Comparison of ENCODE assay signal across 8 mouse cellular contexts in the genomic region with DNA sequence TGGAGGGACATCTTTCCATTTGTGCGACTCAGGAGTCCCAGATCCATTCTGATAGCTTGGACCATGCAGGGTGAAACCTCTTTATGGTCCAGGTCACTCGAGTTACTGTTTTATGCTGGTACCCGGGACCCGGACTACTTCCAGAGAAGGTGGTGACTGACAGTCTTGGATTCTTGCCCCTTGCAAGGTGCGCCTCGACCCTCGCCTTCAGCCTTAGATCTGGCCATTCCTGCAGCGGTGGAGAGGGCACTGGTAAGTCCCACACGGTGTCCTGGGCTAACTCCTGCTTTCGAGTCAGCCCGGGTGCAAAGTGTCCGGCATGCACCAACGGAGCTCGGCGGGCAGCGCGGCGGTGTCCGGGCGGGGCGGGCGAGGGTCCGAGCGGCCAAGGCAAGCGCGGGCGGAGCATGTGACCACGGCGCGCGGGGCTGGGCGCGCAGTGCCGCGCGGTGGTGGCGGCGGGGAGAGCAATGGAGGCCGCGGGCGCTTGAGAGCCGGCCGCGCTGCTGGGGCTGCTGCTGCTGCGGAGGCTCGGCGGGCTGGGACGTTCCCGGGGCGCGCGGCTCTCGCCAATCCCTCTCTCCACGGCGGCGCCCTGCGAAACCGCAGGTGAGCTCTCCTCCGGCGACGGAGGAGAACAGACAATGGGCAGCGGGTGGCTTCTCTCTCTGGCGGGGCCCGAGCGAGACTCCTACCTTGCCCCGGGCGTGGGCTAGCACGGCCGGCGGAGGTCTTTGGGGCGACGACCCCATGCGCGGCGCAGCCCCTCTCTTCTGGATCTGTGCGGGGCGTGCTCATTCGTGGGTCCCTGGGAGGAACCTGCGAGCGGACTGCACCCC. TPM values are rescaled to one million over a fixed set of nuclear protein-coding genes. Genes with fewer than 3 reads are reported as not detected.
DNase-seq lines count a peak whose midpoint lies in the region; ATAC-seq and TF ChIP-seq lines count a peak whose summit lies in the region.

No protein-coding gene starts in this region.

- H3K9ac ChIP-seq in embryonic facial prominence, embryonic 12.5 days, result peak overlapping the region; percentile 85
- peak overlapping the region; percentile 73 for H3K9ac ChIP-seq in heart, embryonic 12.5 days
- peak overlapping the region; percentile 94 for H3K9ac ChIP-seq in liver, embryonic 16.5 days (ENCODE audit: low read depth, low read length)
- H3K9ac ChIP-seq in neural tube, embryonic 14.5 days (replicated peaks; ENCODE audit: low read depth, low read length), result peak overlapping the region; percentile 99

- H3K27me3 ChIP-seq in embryonic facial prominence, embryonic 12.5 days, result no peaks in the 10 kb centered on the region
- H3K27me3 ChIP-seq in heart, embryonic 12.5 days (replicated peaks), result 0 out of 2 replicates have a peak, but pooled peaks cover 4% of the 10 kb centered on the region
- no peaks in the 10 kb centered on the region for H3K27me3 ChIP-seq in liver, embryonic 16.5 days (ENCODE audit: control insufficient read depth, insufficient read depth, low read depth, low read length)
- no peaks in the 10 kb centered on the region for H3K27me3 ChIP-seq in neural tube, embryonic 14.5 days (ENCODE audit: control insufficient read depth, insufficient read depth, low read length)

- DNase-seq in ES-CJ7 (ENCODE audit: low read depth, low spot score), result peak; percentile 25
- DNase-seq in kidney, postnatal 36 days, result peak; percentile 15 to 66
- peak; percentile 25 for DNase-seq in testis, postnatal 14 days (ENCODE audit: low spot score)

- no peaks in the 10 kb centered on the region for H3K36me3 ChIP-seq in embryonic facial prominence, embryonic 12.5 days
- H3K36me3 ChIP-seq in heart, embryonic 12.5 days, result no peaks in the 10 kb centered on the region
- no peaks in the 10 kb centered on the region for H3K36me3 ChIP-seq in liver, embryonic 16.5 days (ENCODE audit: control insufficient read depth, insufficient read depth)
- H3K36me3 ChIP-seq in neural tube, embryonic 14.5 days (ENCODE audit: control insufficient read depth, insufficient read depth, low read length), result no peaks in the 10 kb centered on the region

- WGBS in bone marrow, adult 2 months, result 2% methylated on average over 78 of the region's 80 CpGs
- 1% methylated on average over 68 of the region's 80 CpGs for WGBS in embryonic facial prominence, embryonic 12.5 days
- WGBS in heart, embryonic 12.5 days, result under 1% methylated on average over 76 of the region's 80 CpGs
- WGBS in liver, embryonic 16.5 days (ENCODE audit: insufficient replicate concordance), result under 1% methylated on average over 80 of the region's 80 CpGs
- under 1% methylated on average over 53 of the region's 80 CpGs for WGBS in neural tube, embryonic 14.5 days

- TF ChIP-seq POLR2A in bone marrow, adult 2 months (IDR thresholded peaks at IDR 0.05; ENCODE audit: borderline replicate concordance, control insufficient read depth, low read depth, low read length), result no peak; the same call in 1 of the 2 replicates

- H3K4me3 ChIP-seq in bone marrow, adult 2 months (replicated peaks; ENCODE audit: control insufficient read depth, low read depth, low read length), result peak overlapping the region; percentile 78
- peak overlapping the region; percentile 69 for H3K4me3 ChIP-seq in embryonic facial prominence, embryonic 12.5 days
- peak overlapping the region; percentile 64 for H3K4me3 ChIP-seq in heart, embryonic 12.5 days
- peak overlapping the region; percentile 85 for H3K4me3 ChIP-seq in liver, embryonic 16.5 days (ENCODE audit: low read depth, low read length)
- H3K4me3 ChIP-seq in neural tube, embryonic 14.5 days (ENCODE audit: low read depth, low read length), result peak overlapping the region; percentile 88

- H3K4me2 ChIP-seq in embryonic facial prominence, embryonic 12.5 days (replicated peaks), result peak overlapping the region; percentile 80
- peak overlapping the region; percentile 96 for H3K4me2 ChIP-seq in heart, embryonic 12.5 days
- H3K4me2 ChIP-seq in liver, embryonic 16.5 days (ENCODE audit: low read depth, low read length), result peak overlapping the region; percentile 92
- H3K4me2 ChIP-seq in neural tube, embryonic 14.5 days (ENCODE audit: low read depth, low read length), result peak overlapping the region; percentile 74

- ATAC-seq in embryonic facial prominence, embryonic 12.5 days (ENCODE audit: insufficient number of reproducible peaks, insufficient read depth, low FRiP score, low TSS enrichment), result peak; percentile 88
- peak; percentile 88 for ATAC-seq in heart, embryonic 12.5 days (ENCODE audit: insufficient number of reproducible peaks, low FRiP score)
- ATAC-seq in liver, embryonic 16.5 days (ENCODE audit: low read depth), result peak; percentile 77
- ATAC-seq in neural tube, embryonic 14.5 days (ENCODE audit: low read depth), result peak; percentile 93

- H3K9me3 ChIP-seq in embryonic facial prominence, embryonic 12.5 days, result no peaks in the 10 kb centered on the region
- no peaks in the 10 kb centered on the region for H3K9me3 ChIP-seq in heart, embryonic 12.5 days (replicated peaks)
- H3K9me3 ChIP-seq in liver, embryonic 16.5 days (replicated peaks; ENCODE audit: control insufficient read depth, low read length), result no peaks in the 10 kb centered on the region
- H3K9me3 ChIP-seq in neural tube, embryonic 14.5 days (ENCODE audit: control insufficient read depth, low read length), result no peaks in the 10 kb centered on the region

- H3K27ac ChIP-seq in bone marrow, adult 2 months (ENCODE audit: control insufficient read depth, insufficient read depth, low read depth, low read length, poor library complexity), result peak overlapping the region; percentile 74
- H3K27ac ChIP-seq in embryonic facial prominence, embryonic 12.5 days, result peak overlapping the region; percentile 83
- no peak overlapping the region for H3K27ac ChIP-seq in heart, embryonic 12.5 days (ENCODE audit: poor library complexity, severe bottlenecking)
- H3K27ac ChIP-seq in liver, embryonic 16.5 days (ENCODE audit: low read length), result peak overlapping the region; percentile 91
- peak overlapping the region; percentile 98 for H3K27ac ChIP-seq in neural tube, embryonic 14.5 days (ENCODE audit: low read depth, low read length)

- peaks cover 1% of the 10 kb centered on the region; the same call in 1 of the 2 replicates for H3K4me1 ChIP-seq in bone marrow, adult 2 months (ENCODE audit: control insufficient read depth, insufficient read depth, low read length)
- 0 out of 2 replicates have a peak, but pooled peaks cover 2% of the 10 kb centered on the region for H3K4me1 ChIP-seq in embryonic facial prominence, embryonic 12.5 days
- no peaks in the 10 kb centered on the region; the same call in 1 of the 2 replicates for H3K4me1 ChIP-seq in heart, embryonic 12.5 days (replicated peaks)
- peaks cover 23% of the 10 kb centered on the region for H3K4me1 ChIP-seq in liver, embryonic 16.5 days (ENCODE audit: control insufficient read depth, low read depth, low read length)
- peaks cover 7% of the 10 kb centered on the region; the same call in 1 of the 2 replicates for H3K4me1 ChIP-seq in neural tube, embryonic 14.5 days (ENCODE audit: control insufficient read depth, insufficient read depth, low read length)

- no peak for TF ChIP-seq CTCF in bone marrow, adult 2 months (IDR thresholded peaks at IDR 0.05; ENCODE audit: control insufficient read depth, insufficient read depth, low read length)

RNA-seq across cellular contexts. Expression of a gene that starts 1.2 kb away (rescaled TPM):
- polyA plus RNA-seq in bone marrow, adult 2 months (2011; ENCODE audit: insufficient read depth, insufficient read length, low replicate concordance, missing spikeins), result 14.9 and 31.0 TPM in 2 replicates
- polyA plus RNA-seq in embryonic facial prominence, embryonic 12.5 days (2016; fragmentation: Nextera tagmentation; extraction: Ambion mirVana), result 28.0 and 32.0 TPM in 2 replicates
- 36.1 and 38.7 TPM in 2 replicates for polyA plus RNA-seq in heart, embryonic 12.5 days (2016; fragmentation: Nextera tagmentation; extraction: Ambion mirVana)
- polyA plus RNA-seq in liver, embryonic 16.5 days (2015; fragmentation: Nextera tagmentation; extraction: Ambion mirVana), result 5.7 and 6.0 TPM in 2 replicates
- polyA plus RNA-seq in neural tube, embryonic 14.5 days (2014; fragmentation: Nextera tagmentation; extraction: Ambion mirVana), result 53.8 and 63.6 TPM in 2 replicates
